Mouse (Mus musculus) ovary, postnatal 36 days (tissue): ENCODE results near the gene Thsd4.
A peak's percentile ranks its signal among the peaks of the same experiment; 100 is the strongest.

Experiments used
- DNase-seq: peaks from one replicate; pipeline ENCODE4 v3.0.0; 2022; ENCODE audit warnings: low spot score, mixed read lengths

Thsd4 gene

DNA sequence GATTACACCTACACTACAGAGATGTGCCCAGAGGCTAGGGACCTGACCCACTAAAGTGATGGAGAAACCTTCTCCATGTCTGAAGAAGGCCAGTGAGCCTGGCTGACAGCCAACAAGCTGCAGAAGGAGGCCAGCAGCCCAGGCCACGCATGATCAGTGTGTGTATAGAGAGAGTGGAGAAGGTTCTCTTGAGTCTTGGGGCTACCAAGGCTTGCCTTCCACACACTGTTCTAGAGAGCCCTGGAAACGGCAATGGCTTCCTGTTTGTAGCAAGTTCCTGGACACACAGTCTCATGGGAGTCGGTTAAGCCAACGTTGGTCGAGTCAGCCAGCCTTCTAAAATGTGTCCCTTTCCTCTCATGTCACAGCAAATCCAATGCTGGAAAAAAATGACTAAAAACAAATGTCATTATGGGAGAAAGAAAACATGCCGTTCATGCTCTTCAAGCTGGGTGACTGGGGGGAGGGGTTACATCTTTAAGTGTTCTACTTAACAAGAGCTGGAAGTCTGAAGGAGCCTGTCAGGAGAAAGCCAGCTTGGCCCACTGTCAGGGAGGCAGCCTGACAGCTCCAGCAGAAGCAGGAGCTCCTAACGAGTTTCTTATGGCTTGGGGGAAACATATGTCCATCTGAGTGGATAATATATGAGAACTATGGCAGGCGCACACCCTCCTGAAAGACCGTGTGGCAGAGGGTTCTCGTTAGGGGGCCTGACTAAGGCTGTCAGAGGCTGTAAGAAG, 257.1 kb downstream of the Thsd4 start:
- no peak for DNase-seq

- no peak for DNase-seq
These were observed 259.2 kb downstream of the Thsd4 start for GRCm38 (mm10) chr9:60262515-60263140.

- DNase-seq, result no peak
These were observed 262.2 kb downstream of the Thsd4 start for GRCm38 (mm10) chr9:60259626-60260025.

- no peak for DNase-seq
These were observed 270.1 kb downstream of the Thsd4 start for GRCm38 (mm10) chr9:60251765-60252164.

DNA sequence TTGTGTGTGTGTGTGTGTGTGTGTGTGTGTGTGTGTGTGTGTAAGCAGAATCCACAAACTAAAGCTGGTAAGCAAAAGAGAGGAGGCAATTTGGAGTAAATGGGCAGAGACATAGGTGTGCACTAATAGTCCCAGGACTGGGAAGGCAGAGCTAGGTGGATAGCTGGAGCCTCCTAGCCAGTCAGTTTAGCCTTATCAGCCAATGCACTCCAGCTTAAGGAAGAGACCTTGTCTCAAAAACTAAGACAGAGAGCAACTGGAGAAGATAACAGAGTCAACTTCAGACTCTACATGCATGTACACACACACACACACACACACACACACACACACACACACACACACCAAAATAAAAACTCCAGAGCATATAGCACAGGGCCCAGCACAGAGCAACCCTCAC, 271.4 kb downstream of the Thsd4 start:
- DNase-seq, result no peak

DNA sequence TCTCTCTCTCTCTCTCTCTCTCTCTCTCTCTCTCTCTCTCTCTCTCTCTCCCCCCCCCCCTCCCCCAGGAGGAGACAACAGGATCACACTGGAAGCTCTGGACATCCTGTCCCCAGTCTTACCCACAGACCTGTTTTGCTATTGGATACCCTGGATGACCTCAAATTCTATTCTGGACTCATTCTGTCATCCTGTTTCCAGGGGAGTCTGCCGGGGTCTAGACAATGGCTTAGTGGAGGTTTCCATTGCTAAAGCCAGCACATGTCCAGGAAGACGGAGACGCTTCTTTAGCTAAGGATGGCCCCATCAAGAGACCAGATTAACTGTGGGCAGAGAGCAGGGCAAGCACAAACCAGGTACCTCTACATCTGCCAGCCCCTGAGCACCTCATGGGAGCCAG, 273.8 kb downstream of the Thsd4 start:
- DNase-seq, result no peak

GRCm38 (mm10) chr9:60244943-60245342, 276.9 kb downstream of the Thsd4 start:
- DNase-seq, result peak; percentile 41

DNA sequence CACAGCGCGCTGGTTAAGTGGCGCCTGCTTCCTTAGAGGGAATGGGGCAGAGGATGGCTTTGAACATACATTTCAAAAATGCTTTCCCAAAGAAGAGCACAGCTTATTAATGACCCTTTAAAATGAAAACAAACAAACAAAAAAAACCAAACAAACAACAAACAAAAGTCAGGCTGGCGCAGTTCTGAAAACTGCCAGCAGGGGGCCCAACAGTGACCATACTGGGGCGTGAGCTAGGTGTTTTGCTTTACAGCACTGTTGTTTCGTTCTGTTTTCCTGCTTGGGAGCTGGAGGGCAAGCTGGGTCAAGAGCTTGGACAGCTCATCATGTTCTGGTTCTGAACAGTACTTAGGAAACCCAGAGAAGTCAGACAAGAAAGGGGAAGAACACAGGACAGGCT, 278.3 kb downstream of the Thsd4 start:
- DNase-seq, result peak; percentile 14

GRCm38 (mm10) chr9:60237667-60238066, 284.2 kb downstream of the Thsd4 start:
- DNase-seq, result peak; percentile 27

- DNase-seq, result no peak
These were observed 285.7 kb downstream of the Thsd4 start for GRCm38 (mm10) chr9:60236155-60236554.

DNA sequence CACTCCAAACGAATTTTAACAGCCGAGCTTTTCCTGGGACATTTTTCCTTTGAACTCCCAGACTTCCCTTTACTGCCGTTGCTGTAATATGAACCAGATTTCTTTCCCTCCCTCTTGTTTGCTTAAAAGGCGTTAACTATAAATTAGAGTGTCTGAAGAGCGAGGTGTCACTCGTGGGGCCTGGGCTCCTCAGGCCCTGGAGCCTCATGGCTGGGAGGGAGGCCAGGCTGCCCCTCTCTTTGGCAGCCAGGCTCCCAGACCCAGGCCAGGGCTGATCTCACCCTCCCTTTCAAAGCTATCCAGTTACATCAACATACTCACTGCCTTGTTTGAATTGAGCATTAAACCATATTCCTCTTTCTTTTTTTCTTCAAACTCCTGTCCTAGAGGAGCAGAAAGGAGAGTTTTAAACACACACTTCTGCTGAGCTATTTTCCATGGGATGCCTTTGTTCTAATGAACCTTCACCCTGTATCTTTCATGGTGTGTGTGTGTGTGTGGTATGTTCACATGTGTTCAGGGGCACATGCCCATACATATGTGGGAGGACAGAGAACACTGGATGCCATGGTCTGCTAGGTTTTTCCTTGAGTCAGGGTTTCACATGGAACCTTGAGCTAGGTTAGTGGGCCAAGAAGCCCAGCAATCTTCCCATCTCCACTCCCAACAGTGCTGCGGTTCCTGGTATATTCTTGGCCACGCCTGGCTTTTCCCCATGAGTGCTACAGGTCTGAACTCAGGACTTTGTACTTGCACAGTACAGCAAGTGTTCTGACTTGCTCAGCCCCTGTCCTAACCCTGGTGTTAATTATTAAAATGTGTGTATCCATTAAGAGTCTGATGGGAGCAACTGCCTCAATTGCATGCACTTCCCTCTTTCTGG, 287.4 kb downstream of the Thsd4 start:
- no peak for DNase-seq

GRCm38 (mm10) chr9:60231981-60232881, 289.6 kb downstream of the Thsd4 start:
- DNase-seq, result no peak

- DNase-seq, result no peak
These were observed 292.4 kb downstream of the Thsd4 start for GRCm38 (mm10) chr9:60229496-60229895.

DNA sequence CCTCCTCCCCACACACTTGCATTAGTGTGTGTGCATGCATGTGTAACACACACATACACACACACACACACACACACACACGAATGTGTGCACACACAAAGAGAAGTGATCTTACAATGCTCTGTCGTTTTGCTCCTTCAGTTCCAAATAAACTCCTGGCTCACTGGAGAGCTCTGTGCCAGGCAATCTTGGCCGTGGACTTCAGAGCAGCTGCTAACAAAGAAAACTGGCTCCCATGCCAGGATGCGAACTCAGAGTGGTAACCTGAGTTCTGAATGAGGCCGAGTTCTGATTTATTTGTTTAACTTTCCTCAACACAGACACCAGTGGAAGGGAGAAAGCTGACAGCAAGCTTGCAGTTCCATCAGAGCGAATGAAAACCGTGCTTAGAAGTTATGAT, 294.1 kb downstream of the Thsd4 start:
- DNase-seq, result no peak

DNA sequence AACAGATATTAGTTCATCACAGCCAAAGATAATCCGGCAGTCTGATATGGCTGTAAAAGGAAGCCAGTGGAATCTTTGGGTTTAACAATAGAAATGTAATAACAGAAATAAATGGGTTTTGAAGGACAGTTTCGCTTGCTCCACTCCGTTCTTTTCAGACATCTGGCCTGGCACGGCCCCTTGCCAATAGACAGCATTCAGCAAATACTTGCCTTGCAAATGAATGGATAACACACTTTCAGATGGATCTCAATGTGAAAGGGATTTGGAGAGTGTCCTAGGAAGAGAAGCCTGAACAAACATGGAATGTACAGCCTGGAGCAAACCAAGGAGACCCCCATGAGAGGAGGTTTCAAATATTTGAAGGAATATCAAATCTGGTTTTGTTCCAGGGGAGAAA, 295.2 kb downstream of the Thsd4 start:
- DNase-seq, result no peak

GRCm38 (mm10) chr9:60226155-60226554, 295.7 kb downstream of the Thsd4 start:
- DNase-seq, result no peak

DNA sequence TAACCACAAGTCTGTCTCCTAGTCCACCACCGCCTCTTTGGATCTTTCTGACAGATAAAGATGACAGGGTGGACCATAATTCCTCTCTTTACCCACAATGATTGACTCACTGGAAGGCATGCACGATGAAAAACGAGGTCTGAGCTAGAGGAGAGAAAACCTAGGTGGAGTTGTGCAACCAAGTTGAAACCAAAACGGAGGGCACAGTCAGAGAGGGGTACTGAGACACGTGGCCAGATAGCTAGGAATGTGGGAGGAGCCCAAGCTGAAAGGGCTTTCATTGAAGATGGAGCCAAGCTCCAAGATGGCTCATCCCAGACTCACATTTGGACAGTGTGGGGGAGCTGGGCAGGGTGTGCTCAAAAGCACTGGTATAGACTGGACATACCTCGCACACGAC, 296.4 kb downstream of the Thsd4 start:
- no peak for DNase-seq

GRCm38 (mm10) chr9:60224039-60224695, 297.7 kb downstream of the Thsd4 start:
- no peak for DNase-seq

DNA sequence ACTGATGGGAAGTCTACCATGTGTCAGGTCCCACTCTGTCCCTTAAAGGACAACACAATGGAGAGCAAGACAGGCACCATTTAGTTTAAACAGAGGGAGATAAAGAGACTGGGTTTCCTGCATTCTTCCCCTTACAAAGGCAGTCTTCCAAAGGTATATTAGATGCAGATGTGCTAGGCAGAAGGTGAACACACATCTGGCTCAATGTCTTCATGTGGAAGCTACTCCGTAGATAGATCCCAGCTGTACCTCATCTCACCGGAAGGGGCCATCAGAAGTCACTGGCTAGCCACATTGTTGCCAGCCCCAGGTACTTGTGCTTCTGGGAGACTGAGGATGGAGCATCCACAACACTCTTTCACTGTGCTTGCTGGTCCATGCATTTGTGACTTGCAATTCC, 301.4 kb downstream of the Thsd4 start:
- no peak for DNase-seq

GRCm38 (mm10) chr9:60218396-60218795, 303.4 kb downstream of the Thsd4 start:
- DNase-seq, result no peak

- no peak for DNase-seq
These were observed 305.8 kb downstream of the Thsd4 start for GRCm38 (mm10) chr9:60216029-60216428.
